Mouse (Mus musculus) liver, embryonic 12.5 days (tissue): ENCODE data around the gene Smurf1. TPM values are rescaled to one million over a fixed set of nuclear protein-coding genes. Genes with fewer than 3 reads are reported as not detected.

ENCODE experiments used
- ATAC-seq: fragments of 200-750 bp; cut with Nextera tagmentation; 2 replicates; pipeline ENCODE4 v1.8.0; 2017; ENCODE audit warnings: moderate number of reproducible peaks, mild to moderate bottlenecking, moderate library complexity
- H3K27ac ChIP-seq: fragments of 300-500 bp; sonication (generic); 2 replicates; pipeline ENCODE4 v1.5.1; 2016; ENCODE audit warnings: mild to moderate bottlenecking
- H3K27me3 ChIP-seq: fragments of 300-500 bp; sonication (generic); replicated peaks from 2 replicates; pipeline ENCODE4 v1.6.1; 2016; ENCODE audit warnings: mild to moderate bottlenecking, moderate library complexity
- H3K36me3 ChIP-seq: fragments of 300-500 bp; sonication (generic); 2 replicates; pipeline ENCODE4 v1.6.1; 2016; ENCODE audit warnings: mild to moderate bottlenecking, moderate library complexity
- H3K4me1 ChIP-seq: fragments of 300-500 bp; sonication (generic); 2 replicates; pipeline ENCODE4 v1.6.1; 2016
- H3K4me2 ChIP-seq: fragments of 300-500 bp; sonication (generic); 2 replicates; pipeline ENCODE4 v1.6.1; 2016; ENCODE audit warnings: mild to moderate bottlenecking, moderate library complexity
- H3K4me3 ChIP-seq: fragments of 300-500 bp; sonication (generic); 2 replicates; pipeline ENCODE4 v1.5.1; 2016; ENCODE audit warnings: mild to moderate bottlenecking, moderate library complexity
- H3K9ac ChIP-seq: fragments of 300-500 bp; sonication (generic); 2 replicates; pipeline ENCODE4 v1.6.1; 2016; ENCODE audit warnings: mild to moderate bottlenecking, moderate library complexity
- H3K9me3 ChIP-seq: fragments of 300-500 bp; sonication (generic); replicated peaks from 2 replicates; pipeline ENCODE4 v1.6.1; 2016; ENCODE audit warnings: mild to moderate bottlenecking, moderate library complexity
- WGBS: fragments of 180-500 bp; shearing (Covaris S2); methylation state at CpG from one replicate; pipeline ENCODE4 v1.1.7; 2016; ENCODE audit not compliant: insufficient replicate concordance; 5-methylcytosine and 5-hydroxymethylcytosine counted together
- polyA plus RNA-seq: library from polyadenylated mRNA; unstranded; fragments of >200 nt; fragmentation: Nextera tagmentation; extraction: Ambion mirVana; gene quantifications from 2 replicates; pipeline ENCODE4 v1.2.1, GENCODE M21; 2016

Smurf1 gene
- polyA plus RNA-seq, 1 experiment from 2014 or later: 4.2 TPM

DNA sequence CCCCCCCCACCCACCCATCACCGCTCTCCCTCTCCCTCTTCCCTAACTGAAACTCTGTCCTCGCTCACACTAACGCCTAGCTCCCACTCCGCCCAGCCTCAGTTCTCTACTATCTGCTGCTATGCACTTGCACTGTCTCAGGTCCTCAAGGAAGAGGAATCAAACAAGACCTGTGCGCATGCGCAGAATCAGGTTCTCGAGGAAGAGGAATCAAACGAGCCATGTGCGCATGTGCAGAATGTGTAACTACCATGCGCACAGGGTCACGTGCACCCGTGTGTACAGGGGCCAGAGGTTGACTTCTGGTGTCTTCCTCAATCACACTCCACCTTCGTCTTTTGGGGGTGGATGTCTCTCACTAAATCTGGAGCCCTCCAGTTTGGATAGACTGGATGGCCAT lies 21.9 kb upstream of the Smurf1 start:
- Histone ChIP-seq H3K4me1 (peaks cover 6% of the 10 kb centered on the region), H3K4me2 (no peak overlapping the region), H3K9me3 (peaks cover 10% of the 10 kb centered on the region; the same call in 1 of the 2 replicates), H3K27me3 (no peaks in the 10 kb centered on the region), H3K4me3 (no peak overlapping the region), H3K9ac (no peak overlapping the region), H3K36me3 (no peaks in the 10 kb centered on the region), H3K27ac (no peak overlapping the region)
- no peak for ATAC-seq
- WGBS: 70% methylated on average over 13 of the region's 13 CpGs

GRCm38 (mm10) chr5:144984839-144985238 lies 19.2 kb upstream of the Smurf1 start:
- H3K4me2 ChIP-seq: no peak overlapping the region
- H3K4me3 ChIP-seq: no peak overlapping the region
- WGBS: 82% methylated on average over 5 of the region's 5 CpGs
- peaks cover 10% of the 10 kb centered on the region; the same call in 1 of the 2 replicates for H3K9me3 ChIP-seq
- no peak for ATAC-seq
- H3K36me3 ChIP-seq: no peaks in the 10 kb centered on the region
- H3K9ac ChIP-seq: no peak overlapping the region
- H3K4me1 ChIP-seq: peaks cover 6% of the 10 kb centered on the region
- H3K27me3 ChIP-seq: no peaks in the 10 kb centered on the region
- no peak overlapping the region for H3K27ac ChIP-seq

- WGBS: 80% methylated on average over 3 of the region's 3 CpGs
Observed at GRCm38 (mm10) chr5:144983227-144983626, 17.6 kb upstream of the Smurf1 start.

GRCm38 (mm10) chr5:144979110-144979509 lies 13.5 kb upstream of the Smurf1 start:
- Histone ChIP-seq H3K4me2 (no peak overlapping the region), H3K4me1 (no peaks in the 10 kb centered on the region), H3K4me3 (no peak overlapping the region), H3K9me3 (0 out of 2 replicates have a peak, but pooled peaks cover 4% of the 10 kb centered on the region), H3K27me3 (no peaks in the 10 kb centered on the region), H3K36me3 (no peaks in the 10 kb centered on the region), H3K9ac (no peak overlapping the region), H3K27ac (no peak overlapping the region)
- no peak for ATAC-seq
- 70% methylated on average over 6 of the region's 6 CpGs for WGBS

More at GRCm38 (mm10) chr5:144983227-144983626, 17.6 kb upstream of the Smurf1 start:
- no peaks in the 10 kb centered on the region for H3K36me3 ChIP-seq
- H3K27ac ChIP-seq: no peak overlapping the region
- ATAC-seq: no peak
- peaks cover under 1% of the 10 kb centered on the region; the same call in 1 of the 2 replicates for H3K4me1 ChIP-seq
- no peak overlapping the region for H3K4me2 ChIP-seq
- H3K9ac ChIP-seq: no peak overlapping the region
- H3K27me3 ChIP-seq: no peaks in the 10 kb centered on the region
- H3K9me3 ChIP-seq: peaks cover 10% of the 10 kb centered on the region; the same call in 1 of the 2 replicates
- H3K4me3 ChIP-seq: no peak overlapping the region

- no peaks in the 10 kb centered on the region for H3K9me3 ChIP-seq
- H3K27ac ChIP-seq: no peak overlapping the region
- no peak overlapping the region for H3K4me2 ChIP-seq
- WGBS: 44% methylated on average over 10 of the region's 10 CpGs
- no peak overlapping the region for H3K9ac ChIP-seq
- no peaks in the 10 kb centered on the region for H3K36me3 ChIP-seq
- no peak for ATAC-seq
- H3K27me3 ChIP-seq: no peaks in the 10 kb centered on the region
- no peak overlapping the region for H3K4me3 ChIP-seq
- no peaks in the 10 kb centered on the region for H3K4me1 ChIP-seq
Observed at GRCm38 (mm10) chr5:144978533-144979107, 13.0 kb upstream of the Smurf1 start.

DNA sequence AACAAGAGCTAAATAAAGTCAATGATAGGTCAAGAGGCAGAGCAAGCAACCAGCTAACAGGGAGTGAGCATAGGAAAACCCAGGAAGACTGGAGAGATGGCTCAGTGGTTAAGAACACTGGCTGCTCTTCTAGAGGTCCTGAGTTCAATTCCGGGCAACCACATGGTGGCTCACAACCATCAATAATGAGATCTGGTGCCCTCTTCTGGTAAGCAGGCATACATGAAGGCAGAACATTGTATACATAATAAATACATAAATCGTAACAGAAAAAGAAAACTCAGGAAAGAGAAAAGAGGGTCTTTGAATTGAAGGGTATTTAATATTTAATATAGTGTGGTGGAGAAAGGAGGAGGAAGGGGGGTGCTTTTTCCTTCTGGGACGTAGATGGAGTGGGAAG lies 5.6 kb upstream of the Smurf1 start:
- Histone ChIP-seq H3K36me3 (no peaks in the 10 kb centered on the region), H3K27ac (no peak overlapping the region), H3K27me3 (peaks cover 27% of the 10 kb centered on the region), H3K9me3 (no peaks in the 10 kb centered on the region), H3K4me1 (no peaks in the 10 kb centered on the region), H3K4me3 (no peak overlapping the region), H3K4me2 (no peak overlapping the region), H3K9ac (no peak overlapping the region)
- WGBS: 64% methylated on average over 3 of the region's 3 CpGs
- no peak for ATAC-seq

GRCm38 (mm10) chr5:144964872-144965638 lies 592 bp downstream of the Smurf1 start:
- no peaks in the 10 kb centered on the region for H3K36me3 ChIP-seq
- H3K9me3 ChIP-seq: no peaks in the 10 kb centered on the region
- peak overlapping the region; percentile 81 for H3K27ac ChIP-seq
- peak overlapping the region; percentile 95 for H3K4me2 ChIP-seq
- peaks cover 23% of the 10 kb centered on the region for H3K4me1 ChIP-seq
- H3K27me3 ChIP-seq: peaks cover 42% of the 10 kb centered on the region
- H3K4me3 ChIP-seq: peak overlapping the region; percentile 74
- peak overlapping the region; percentile 79 for H3K9ac ChIP-seq
- ATAC-seq: peak; percentile 82
- WGBS: 2% methylated on average over 29 of the region's 56 CpGs

GRCm38 (mm10) chr5:144964465-144964864 lies 1.2 kb downstream of the Smurf1 start:
- WGBS: 21% methylated on average over 7 of the region's 8 CpGs

DNA sequence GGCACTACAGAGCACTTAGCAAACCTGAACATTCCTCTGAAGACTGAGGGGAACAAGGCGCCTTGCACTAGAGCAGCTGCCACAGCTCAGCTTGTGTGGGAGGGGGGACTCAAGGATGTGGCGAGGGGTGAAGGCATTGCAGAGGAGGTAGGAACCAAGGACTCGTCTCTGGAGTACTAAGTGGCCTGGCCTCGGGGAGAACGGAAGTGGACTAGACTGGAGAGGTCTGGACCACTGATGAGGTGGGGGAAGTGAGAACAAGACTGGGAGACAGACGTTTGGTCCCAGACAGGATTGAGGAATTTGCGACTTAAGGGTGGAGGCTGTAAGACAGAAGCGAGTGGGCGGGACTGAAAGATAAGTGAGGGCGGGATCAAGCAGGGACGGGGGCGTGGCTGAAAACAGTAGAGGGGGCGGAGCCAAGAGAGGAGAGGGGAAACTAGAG lies 1.8 kb downstream of the Smurf1 start:
- 0 out of 2 replicates have a peak overlapping the region, but pooled peaks have one; percentile 17 for H3K4me3 ChIP-seq
- peaks cover 27% of the 10 kb centered on the region for H3K4me1 ChIP-seq
- H3K27me3 ChIP-seq: peaks cover 40% of the 10 kb centered on the region
- H3K9ac ChIP-seq: no peak overlapping the region
- ATAC-seq: peak; percentile 12; the same call in 1 of the 2 replicates
- no peaks in the 10 kb centered on the region for H3K9me3 ChIP-seq
- peak overlapping the region; percentile 95 for H3K4me2 ChIP-seq
- H3K27ac ChIP-seq: 0 out of 2 replicates have a peak overlapping the region, but pooled peaks have one; percentile 30
- WGBS: 7% methylated on average over 13 of the region's 13 CpGs
- H3K36me3 ChIP-seq: no peaks in the 10 kb centered on the region

More at GRCm38 (mm10) chr5:144964465-144964864, 1.2 kb downstream of the Smurf1 start:
- no peaks in the 10 kb centered on the region for H3K36me3 ChIP-seq
- H3K27me3 ChIP-seq: peaks cover 42% of the 10 kb centered on the region
- H3K4me2 ChIP-seq: peak overlapping the region; percentile 95
- no peak overlapping the region for H3K27ac ChIP-seq
- H3K9ac ChIP-seq: no peak overlapping the region
- H3K4me1 ChIP-seq: peaks cover 23% of the 10 kb centered on the region
- ATAC-seq: peak; percentile 23; the same call in 1 of the 2 replicates
- H3K4me3 ChIP-seq: peak overlapping the region; percentile 74
- no peaks in the 10 kb centered on the region for H3K9me3 ChIP-seq

DNA sequence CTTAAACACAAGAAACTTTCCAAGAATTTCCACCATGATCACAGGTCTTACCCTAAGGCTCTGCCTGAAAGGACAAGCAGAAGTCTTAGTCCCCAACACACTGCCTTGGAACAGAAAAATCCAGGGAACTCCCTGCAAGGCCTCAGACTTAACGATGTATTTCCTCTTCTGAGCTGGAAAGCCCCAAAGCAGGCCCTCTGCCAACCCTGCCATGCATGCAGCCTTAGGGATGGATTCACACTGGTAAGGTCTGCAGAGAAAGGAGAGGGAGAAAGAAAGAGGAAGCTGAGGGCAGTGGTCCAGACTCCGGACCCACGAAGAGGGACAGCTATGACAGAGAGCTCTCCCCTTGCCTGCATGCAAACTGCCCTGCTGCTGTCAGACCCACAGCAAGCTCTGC lies 2.2 kb downstream of the Smurf1 start:
- 25% methylated on average over 3 of the region's 3 CpGs for WGBS
- H3K36me3 ChIP-seq: no peaks in the 10 kb centered on the region
- peak overlapping the region; percentile 95 for H3K4me2 ChIP-seq
- 0 out of 2 replicates have a peak overlapping the region, but pooled peaks have one; percentile 30 for H3K27ac ChIP-seq
- no peak overlapping the region for H3K4me3 ChIP-seq
- H3K9me3 ChIP-seq: no peaks in the 10 kb centered on the region
- peaks cover 32% of the 10 kb centered on the region for H3K4me1 ChIP-seq
- ATAC-seq: no peak
- H3K27me3 ChIP-seq: peaks cover 36% of the 10 kb centered on the region
- no peak overlapping the region for H3K9ac ChIP-seq

DNA sequence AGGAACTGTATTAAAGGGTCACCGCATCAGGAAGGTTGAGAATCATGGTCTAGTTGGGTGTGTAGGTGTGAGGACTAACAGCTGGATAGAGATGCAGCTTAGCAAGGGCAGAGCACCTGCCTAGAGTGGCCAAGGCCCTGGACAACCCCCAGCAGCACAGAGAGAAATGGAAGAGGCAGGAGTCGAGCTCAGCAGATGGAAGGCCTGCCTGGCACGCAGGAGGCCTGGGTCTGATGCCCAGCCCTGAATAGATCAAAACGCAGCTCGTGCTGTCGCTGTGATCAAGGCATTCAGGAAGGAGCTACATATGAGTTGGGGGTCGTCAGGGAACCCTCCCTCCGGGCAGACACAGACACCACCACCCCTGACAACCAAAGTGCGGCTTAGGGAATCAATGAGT lies 7.4 kb downstream of the Smurf1 start:
- no peak overlapping the region for H3K4me2 ChIP-seq
- H3K9me3 ChIP-seq: no peaks in the 10 kb centered on the region
- no peak for ATAC-seq
- no peak overlapping the region for H3K27ac ChIP-seq
- peaks cover 22% of the 10 kb centered on the region; the same call in 1 of the 2 replicates for H3K4me1 ChIP-seq
- 64% methylated on average over 9 of the region's 9 CpGs for WGBS
- H3K9ac ChIP-seq: no peak overlapping the region
- no peak overlapping the region for H3K4me3 ChIP-seq
- H3K27me3 ChIP-seq: no peaks in the 10 kb centered on the region
- H3K36me3 ChIP-seq: no peaks in the 10 kb centered on the region

DNA sequence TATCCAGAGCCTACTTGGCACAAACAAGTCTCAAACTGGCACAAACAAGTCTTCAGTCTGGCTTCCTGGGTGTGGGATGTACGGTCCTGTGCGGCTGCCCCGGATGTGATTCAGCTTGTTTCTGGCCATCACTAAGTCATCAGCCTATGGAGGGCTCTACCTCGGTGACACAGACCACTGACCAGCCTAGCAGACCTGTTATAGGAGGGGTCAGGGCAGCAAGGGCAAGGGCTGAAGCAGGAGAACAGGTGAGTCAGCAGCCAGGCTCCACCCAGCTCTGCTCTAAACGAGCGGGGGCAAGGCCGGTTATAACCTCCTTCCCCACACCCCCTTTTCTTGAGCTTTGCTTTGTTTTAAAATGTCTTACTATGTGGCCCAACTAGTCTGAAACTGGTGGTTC lies 11.2 kb downstream of the Smurf1 start:
- Histone ChIP-seq H3K4me1 (peaks cover 22% of the 10 kb centered on the region; the same call in 1 of the 2 replicates), H3K36me3 (no peaks in the 10 kb centered on the region), H3K27ac (no peak overlapping the region), H3K4me3 (no peak overlapping the region), H3K9me3 (no peaks in the 10 kb centered on the region), H3K9ac (no peak overlapping the region), H3K4me2 (no peak overlapping the region), H3K27me3 (no peaks in the 10 kb centered on the region)
- ATAC-seq: no peak
- WGBS: 76% methylated on average over 7 of the region's 7 CpGs
